Mouse (Mus musculus): ENCODE measurements around the gene Ccdc136.

GRCm38 (mm10) chr6:29347665-29348370 is 48.3 kb upstream of the Ccdc136 start, which contains the start of gene Calu:
- TF ChIP-seq POLR2A (IDR thresholded peaks at IDR 0.05; ENCODE audit: borderline replicate concordance, extremely low read depth, insufficient read depth, insufficient read length, poor library complexity, severe bottlenecking) (peak; percentile 78; the same call in 1 of the 2 replicates), CTCF (IDR thresholded peaks at IDR 0.05; ENCODE audit: borderline replicate concordance, extremely low read depth, insufficient read depth, insufficient read length) (no peak)

Data from brain, embryonic 14.5 days (tissue).